Mouse (Mus musculus): ENCODE data around the gene Defb22. TPM values are rescaled to one million over a fixed set of nuclear protein-coding genes. Genes with fewer than 3 reads are reported as not detected.

Defb22 gene
- total RNA-seq, 2 experiments from 2014 or later = not detected

DNA sequence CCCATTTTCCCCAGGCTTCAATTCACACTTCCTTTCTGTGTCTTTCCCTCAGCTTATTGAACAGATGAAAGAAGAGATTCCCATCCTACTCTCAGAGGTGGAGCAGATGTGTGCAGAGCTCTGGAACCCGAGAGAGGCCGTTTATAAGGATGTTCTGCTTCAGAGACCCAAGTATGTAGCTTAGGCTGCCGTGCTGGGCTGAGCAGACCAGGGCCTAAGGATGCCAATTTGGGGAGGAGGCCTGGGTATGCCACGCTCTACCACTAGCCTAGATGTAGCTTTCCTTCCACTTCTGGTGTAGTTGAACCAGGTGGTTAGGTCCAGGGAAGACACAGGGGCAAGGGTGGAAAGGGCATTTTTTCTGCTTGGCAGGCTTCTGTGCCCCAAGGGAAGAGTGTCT is 47.6 kb downstream of the Defb22 start:
- DNase-seq (ENCODE audit: low spot score in 2 of 2) = no peak

DNA sequence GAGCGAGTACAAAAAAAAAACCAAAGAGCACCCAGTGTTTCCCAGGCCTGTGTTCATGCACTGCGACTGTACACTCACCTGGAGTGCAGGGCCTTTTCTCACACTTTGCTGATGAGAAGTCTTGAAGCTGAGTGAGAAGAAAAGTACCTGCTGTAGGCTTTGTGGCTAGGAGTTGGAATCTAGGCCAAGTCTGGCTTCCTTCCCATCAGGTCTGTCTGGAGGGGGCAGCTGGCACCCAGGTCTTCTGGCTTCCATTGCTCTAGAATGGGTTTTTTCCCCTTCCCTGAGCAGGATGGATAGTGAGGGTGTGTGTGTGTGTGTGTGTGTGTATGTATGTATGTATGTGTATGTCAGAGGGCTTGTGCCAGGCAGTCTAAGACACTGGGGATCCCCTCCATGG is 50.1 kb downstream of the Defb22 start:
- no peak for DNase-seq (ENCODE audit: low spot score in 2 of 2)

DNA sequence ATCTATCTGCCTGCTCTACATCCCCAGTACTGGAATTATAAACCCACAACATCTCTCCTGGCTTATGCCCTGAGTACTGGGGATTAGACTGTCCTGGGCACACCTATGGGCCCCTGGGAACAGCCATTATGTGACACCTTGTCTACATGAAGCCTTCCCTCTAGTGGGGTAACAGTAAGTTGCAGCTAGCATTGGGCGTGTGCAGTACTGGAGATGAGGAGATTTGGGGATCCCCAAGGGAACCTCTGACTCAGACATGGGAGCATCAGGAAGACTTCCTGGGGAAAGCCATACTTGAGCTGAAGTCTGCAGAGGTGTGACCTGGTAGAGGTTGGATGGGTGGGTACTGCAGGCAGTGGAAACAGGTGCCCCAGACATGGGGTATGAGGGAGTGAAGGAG is 51.0 kb downstream of the Defb22 start:
- DNase-seq (ENCODE audit: low spot score in 2 of 2) = no peak

DNA sequence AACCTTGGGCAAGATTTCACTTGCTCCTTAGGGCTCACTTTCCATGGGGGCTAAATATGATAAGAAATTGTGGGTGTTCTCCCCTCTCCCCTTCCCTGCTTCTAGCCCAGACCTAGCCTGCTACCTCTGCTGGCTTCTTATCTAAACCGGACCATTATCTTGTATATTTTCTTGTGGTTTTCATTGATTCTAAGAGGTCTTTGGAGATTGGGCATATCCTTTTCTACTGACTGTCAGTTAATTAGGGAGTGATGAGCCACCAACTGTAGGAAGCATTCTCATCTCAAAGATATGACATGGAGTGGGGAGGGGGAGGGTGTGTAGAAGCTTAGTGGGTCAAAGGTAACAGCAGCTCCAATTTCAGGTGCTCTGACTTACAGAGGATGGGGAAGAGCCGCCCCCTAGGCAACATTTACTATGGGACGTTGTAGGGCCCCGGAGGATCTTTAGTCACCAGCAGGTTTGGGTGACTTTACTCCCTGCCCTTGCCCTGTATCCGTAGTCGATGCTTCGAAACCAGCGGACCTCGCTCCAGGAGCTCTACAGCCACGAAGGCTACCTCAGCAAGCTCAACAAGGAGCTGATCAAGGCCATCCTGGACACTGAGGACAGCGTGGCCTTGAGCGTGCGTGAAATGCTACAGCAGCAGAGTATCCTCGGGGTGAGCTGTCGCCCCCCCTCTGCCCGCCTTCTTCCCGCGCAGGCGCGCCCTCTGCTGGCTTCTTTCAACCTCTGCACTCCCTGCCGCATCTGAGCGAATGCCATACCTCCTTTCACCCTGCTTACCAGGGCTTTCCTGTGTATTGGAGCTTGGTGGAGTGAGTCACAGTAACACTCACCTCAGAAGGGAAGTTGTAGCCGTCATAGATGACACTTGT is 52.7 kb downstream of the Defb22 start:
- peak; percentile 86 to 89 for DNase-seq (ENCODE audit: low spot score in 2 of 2)

DNA sequence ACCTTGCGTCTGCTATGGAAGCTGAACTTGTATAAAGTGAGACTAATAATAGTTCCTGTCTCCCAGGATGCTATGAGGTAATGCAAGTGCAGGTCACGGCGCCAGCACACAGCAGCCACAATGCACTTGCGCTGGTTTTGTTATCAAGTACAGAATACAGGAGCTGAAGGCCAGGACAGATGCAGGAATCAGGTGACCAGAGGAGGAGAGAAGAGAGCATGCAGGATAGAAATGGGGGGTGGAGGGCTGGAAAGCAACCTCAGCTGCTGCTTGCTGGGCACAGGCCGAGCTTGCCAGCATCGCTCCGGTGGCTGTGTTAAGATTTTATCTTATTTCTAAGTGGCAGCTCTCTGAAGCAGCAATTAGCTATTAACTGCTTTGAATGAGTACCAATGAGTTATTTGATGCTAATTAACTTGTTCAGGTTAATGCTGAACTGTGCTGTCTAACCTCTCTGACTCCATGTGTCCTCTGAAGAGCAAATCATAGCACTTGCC is 53.5 kb downstream of the Defb22 start:
- DNase-seq (ENCODE audit: low spot score in 2 of 2) = no peak

Other genes starting within 250 kb of the Defb22 start
- 10 to 100 TPM; 49.2 to 52.6 TPM for gene Tbc1d20, start 196.3 kb downstream of the Defb22 start, total RNA-seq (2021)
- gene Rbck1, start 157.5 kb downstream of the Defb22 start, total RNA-seq (2021) = 100 to 1,000 TPM; 106 to 107 TPM
- under 1 TPM; 0.59 to 0.70 TPM for gene Trib3, start 146.1 kb downstream of the Defb22 start, total RNA-seq (2021)
- gene Nrsn2, start 113.5 kb downstream of the Defb22 start, total RNA-seq (2021) = 100 to 1,000 TPM in 1 of 2 experiments, 10 to 100 TPM in 1; 96.7 to 104 TPM
- 10 to 100 TPM; 11.8 to 15.9 TPM for gene Sox12, start 92.1 kb downstream of the Defb22 start, total RNA-seq (2021)
- 1 to 10 TPM; 9.4 TPM for gene Zcchc3, start 75.1 kb downstream of the Defb22 start, total RNA-seq (2021)
- 1 to 10 TPM; 1.6 to 2.1 TPM for gene 6820408C15Rik, start 74.6 kb downstream of the Defb22 start, total RNA-seq (2021)
- not detected for gene Defb23, start 25.5 kb downstream of the Defb22 start, total RNA-seq (2021)
- not detected for gene Defb20, start 13.1 kb downstream of the Defb22 start, total RNA-seq (2021)
- gene Defb26, start 21.6 kb upstream of the Defb22 start, total RNA-seq (2021) = not detected
- not detected for gene Defb28, start 28.1 kb upstream of the Defb22 start, total RNA-seq (2021)
- gene Defb29, start 50.0 kb upstream of the Defb22 start, total RNA-seq (2021) = not detected
- gene Gm17416, start 79.2 kb upstream of the Defb22 start, total RNA-seq (2021) = not detected
- gene Defb21, start 82.6 kb upstream of the Defb22 start, total RNA-seq (2021) = not detected
- not detected for gene Defb19, start 90.2 kb upstream of the Defb22 start, total RNA-seq (2021)
- not detected for gene Defb45, start 109.3 kb upstream of the Defb22 start, total RNA-seq (2021)
- gene Defb36, start 114.2 kb upstream of the Defb22 start, total RNA-seq (2021) = not detected
- gene Defb25, start 132.9 kb upstream of the Defb22 start, total RNA-seq (2021) = not detected
- under 1 TPM; 0.72 to 0.94 TPM for gene Rem1, start 136.8 kb upstream of the Defb22 start, total RNA-seq (2021)
- 10 to 100 TPM; 73.4 to 79.2 TPM for gene H13, start 179.3 kb upstream of the Defb22 start, total RNA-seq (2021)
- 10 to 100 TPM; 14.1 to 17.5 TPM for gene Mcts2, start 196.9 kb upstream of the Defb22 start, total RNA-seq (2021)
- 10 to 100 TPM; 20.6 to 27.2 TPM for gene Id1, start 246.1 kb upstream of the Defb22 start, total RNA-seq (2021)